Mouse (Mus musculus): ENCODE data around the gene Ints2. TPM values are rescaled to one million over a fixed set of nuclear protein-coding genes. Genes with fewer than 3 reads are reported as not detected.

Gene Ints2
- polyA plus RNA-seq, 1 experiment from 2014 or later: 16.9 TPM

- H3K9ac ChIP-seq (ENCODE audit: low read depth, low read length): no peak overlapping the region
- ATAC-seq (replicated peaks; ENCODE audit: low FRiP score, low read depth) (no peak), DNase-seq (ENCODE audit: low spot score) (no peak)
- H3K4me1 ChIP-seq (replicated peaks; ENCODE audit: insufficient read depth, low read length): no peaks in the 10 kb centered on the region
- H3K4me3 ChIP-seq (replicated peaks; ENCODE audit: low read depth, low read length): no peak overlapping the region
- H3K9me3 ChIP-seq (replicated peaks; ENCODE audit: low read length): no peaks in the 10 kb centered on the region
- H3K27ac ChIP-seq: no peak overlapping the region
- no peaks in the 10 kb centered on the region for H3K27me3 ChIP-seq (ENCODE audit: insufficient read depth, low read length)
- no peak for TF ChIP-seq CTCF (IDR thresholded peaks at IDR 0.05; ENCODE audit: low read depth)
- peaks cover 29% of the 10 kb centered on the region for H3K36me3 ChIP-seq (ENCODE audit: insufficient read depth, low read length)
- WGBS: 92% methylated on average over 2 of the region's 2 CpGs
- no peak overlapping the region for H3K4me2 ChIP-seq (ENCODE audit: low read length)
Observed at GRCm38 (mm10) chr11:86209123-86209522, 48.3 kb downstream of the Ints2 start.

GRCm38 (mm10) chr11:86205876-86206275 is 51.5 kb downstream of the Ints2 start:
- Histone ChIP-seq H3K4me3 (replicated peaks; ENCODE audit: low read depth, low read length) (no peak overlapping the region), H3K9ac (ENCODE audit: low read depth, low read length) (no peak overlapping the region), H3K4me2 (ENCODE audit: low read length) (no peak overlapping the region), H3K36me3 (ENCODE audit: insufficient read depth, low read length) (peaks cover 26% of the 10 kb centered on the region), H3K9me3 (replicated peaks; ENCODE audit: low read length) (no peaks in the 10 kb centered on the region), H3K4me1 (replicated peaks; ENCODE audit: insufficient read depth, low read length) (no peaks in the 10 kb centered on the region), H3K27me3 (ENCODE audit: insufficient read depth, low read length) (no peaks in the 10 kb centered on the region), H3K27ac (no peak overlapping the region)
- no peak for DNase-seq (ENCODE audit: low spot score)
- ATAC-seq (replicated peaks; ENCODE audit: low FRiP score, low read depth): no peak
- no peak for TF ChIP-seq CTCF (IDR thresholded peaks at IDR 0.05; ENCODE audit: low read depth)
- WGBS: 96% methylated on average over 4 of the region's 4 CpGs

- peaks cover 26% of the 10 kb centered on the region for H3K36me3 ChIP-seq (ENCODE audit: insufficient read depth, low read length)
- no peaks in the 10 kb centered on the region for H3K4me1 ChIP-seq (replicated peaks; ENCODE audit: insufficient read depth, low read length)
- H3K9ac ChIP-seq (ENCODE audit: low read depth, low read length): no peak overlapping the region
- 98% methylated on average over 5 of the region's 5 CpGs for WGBS
- no peaks in the 10 kb centered on the region for H3K27me3 ChIP-seq (ENCODE audit: insufficient read depth, low read length)
- H3K27ac ChIP-seq: no peak overlapping the region
- no peak for TF ChIP-seq CTCF (IDR thresholded peaks at IDR 0.05; ENCODE audit: low read depth)
- ATAC-seq (replicated peaks; ENCODE audit: low FRiP score, low read depth): no peak
- H3K4me3 ChIP-seq (replicated peaks; ENCODE audit: low read depth, low read length): no peak overlapping the region
- H3K9me3 ChIP-seq (replicated peaks; ENCODE audit: low read length): no peaks in the 10 kb centered on the region
- H3K4me2 ChIP-seq (ENCODE audit: low read length): no peak overlapping the region
- DNase-seq (ENCODE audit: low spot score): no peak
Observed at GRCm38 (mm10) chr11:86205031-86205430, 52.3 kb downstream of the Ints2 start.

DNA sequence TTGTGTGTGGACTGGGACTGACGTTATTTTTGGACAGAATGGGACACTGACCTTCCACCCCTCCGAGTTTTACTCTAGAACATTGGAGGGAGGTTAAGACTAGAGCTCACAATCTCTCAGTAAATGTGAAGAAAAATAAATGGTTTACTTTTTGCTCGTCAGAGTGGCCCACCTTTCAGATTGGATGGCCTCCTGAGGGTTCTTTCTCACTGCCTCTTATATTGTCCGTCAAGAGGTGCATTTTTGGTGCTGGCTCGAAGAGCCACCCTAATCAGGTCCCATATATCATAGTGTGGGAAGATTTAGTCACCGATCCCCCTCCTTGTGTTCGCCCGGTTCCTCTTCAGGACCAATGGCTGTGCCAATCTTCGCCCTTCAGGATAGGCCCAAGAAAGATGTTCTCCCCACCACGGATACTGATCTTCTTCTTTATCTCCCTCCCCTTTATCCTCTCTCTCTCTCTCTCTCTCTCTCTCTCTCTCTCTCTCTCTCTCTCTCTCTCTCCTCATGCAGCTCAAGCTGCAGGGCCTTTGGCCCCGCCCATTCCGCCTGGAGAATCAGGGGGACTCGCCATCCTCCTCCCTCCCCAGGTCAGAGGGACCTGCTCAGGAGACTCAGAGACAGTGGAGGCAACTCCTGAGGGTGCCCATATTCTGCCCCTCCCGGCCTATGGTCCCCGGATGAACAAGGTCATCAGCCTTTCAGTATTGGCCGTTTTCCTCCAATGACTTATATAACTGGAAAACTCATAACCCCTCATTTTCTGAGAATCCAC is 55.3 kb downstream of the Ints2 start:
- no peak for ATAC-seq (replicated peaks; ENCODE audit: low FRiP score, low read depth)
- no peak for TF ChIP-seq CTCF (IDR thresholded peaks at IDR 0.05; ENCODE audit: low read depth)
- Histone ChIP-seq H3K9me3 (replicated peaks; ENCODE audit: low read length) (no peaks in the 10 kb centered on the region), H3K4me1 (replicated peaks; ENCODE audit: insufficient read depth, low read length) (no peaks in the 10 kb centered on the region), H3K4me2 (ENCODE audit: low read length) (peak overlapping the region; percentile 69), H3K9ac (ENCODE audit: low read depth, low read length) (peak overlapping the region; percentile 90), H3K27ac (peak overlapping the region; percentile 85), H3K27me3 (ENCODE audit: insufficient read depth, low read length) (no peaks in the 10 kb centered on the region), H3K4me3 (replicated peaks; ENCODE audit: low read depth, low read length) (peak overlapping the region; percentile 87), H3K36me3 (ENCODE audit: insufficient read depth, low read length) (peaks cover 18% of the 10 kb centered on the region)
- DNase-seq (ENCODE audit: low spot score): peak; percentile 36
- 36% methylated on average over 16 of the region's 16 CpGs for WGBS

DNA sequence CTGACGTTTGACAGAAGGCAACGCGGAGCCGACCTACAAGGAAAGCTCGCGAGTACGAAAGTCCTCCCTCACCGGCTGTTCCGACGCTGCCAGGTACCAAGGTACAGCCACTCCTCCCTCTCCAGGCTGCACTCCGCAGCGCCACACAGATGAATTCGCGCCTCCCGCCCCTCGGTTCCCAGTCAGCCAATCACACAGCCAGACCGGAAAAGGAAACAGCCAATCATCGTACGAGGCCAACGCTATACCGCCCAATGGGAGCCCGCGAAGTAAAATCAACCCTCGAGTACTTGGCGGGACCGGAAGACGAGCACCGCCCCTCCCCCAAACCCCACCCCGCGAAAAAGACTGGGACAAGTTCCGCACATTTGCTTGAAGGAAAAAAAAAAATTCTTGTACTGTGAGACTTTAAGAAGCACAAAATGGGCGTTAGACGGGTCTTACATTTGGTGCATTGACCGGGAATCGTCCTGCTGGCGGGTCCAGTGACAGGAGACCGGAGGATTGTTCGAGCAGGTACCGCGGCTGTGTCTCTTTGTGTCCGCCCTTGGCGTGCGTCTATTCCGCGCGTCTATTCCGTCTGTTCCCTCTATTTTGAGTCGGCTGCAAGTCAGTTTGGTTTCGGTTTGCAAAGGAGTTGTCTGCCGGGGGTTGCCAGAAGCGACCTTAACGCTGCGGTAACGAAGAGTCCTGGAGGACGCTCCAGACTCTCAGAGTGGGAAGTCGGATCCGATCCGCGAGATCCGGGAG is 56.2 kb downstream of the Ints2 start, which contains the start of gene Brip1:
Gene Brip1, minus strand, starts transcription at position 157 of the 750 bp plus-strand sequence.
- under 1% methylated on average over 60 of the region's 60 CpGs for WGBS
- Histone ChIP-seq H3K4me1 (replicated peaks; ENCODE audit: insufficient read depth, low read length) (no peaks in the 10 kb centered on the region), H3K27ac (peak within 1 kb of the TSS; percentile 85), H3K36me3 (ENCODE audit: insufficient read depth, low read length) (peaks cover 9% of the 10 kb centered on the region; the same call in 1 of the 2 replicates), H3K4me2 (ENCODE audit: low read length) (peak within 1 kb of the TSS; percentile 75), H3K4me3 (replicated peaks; ENCODE audit: low read depth, low read length) (peak within 1 kb of the TSS; percentile 87), H3K9ac (ENCODE audit: low read depth, low read length) (peak within 1 kb of the TSS; percentile 90), H3K9me3 (replicated peaks; ENCODE audit: low read length) (no peaks in the 10 kb centered on the region), H3K27me3 (ENCODE audit: insufficient read depth, low read length) (no peaks in the 10 kb centered on the region)
- peak; percentile 19; the same call in 1 of the 2 replicates for TF ChIP-seq CTCF (IDR thresholded peaks at IDR 0.05; ENCODE audit: low read depth)
- DNase-seq (ENCODE audit: low spot score): peak; percentile 99
- peak; percentile 98 for ATAC-seq (replicated peaks; ENCODE audit: low FRiP score, low read depth)

DNA sequence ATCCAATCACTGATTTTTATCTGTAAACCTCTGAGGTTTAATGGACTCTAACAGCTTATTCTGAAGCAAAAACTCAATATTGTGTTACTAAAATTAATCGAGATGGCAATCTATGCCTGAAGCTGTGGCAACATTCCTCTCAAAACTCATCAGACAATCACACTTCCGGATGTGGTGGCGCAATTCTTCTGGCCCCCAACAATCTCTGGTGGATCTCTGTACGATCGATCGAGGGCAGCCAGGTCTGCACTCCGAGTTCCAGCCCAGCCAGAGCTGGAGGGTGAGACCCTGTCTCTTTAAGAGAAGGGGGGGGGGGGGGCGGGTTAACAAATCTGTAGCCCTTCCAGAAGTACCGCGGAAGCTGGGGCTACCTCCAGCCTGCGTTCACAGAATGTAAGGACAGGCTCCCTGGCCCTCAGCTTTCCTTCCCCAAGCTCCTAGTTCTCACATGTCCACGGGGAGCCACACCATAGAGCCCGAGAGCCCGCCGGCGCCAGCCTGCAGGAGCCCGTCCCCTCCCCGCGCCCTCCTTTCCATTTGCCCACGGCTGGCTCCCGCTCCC is 56.8 kb downstream of the Ints2 start:
- Histone ChIP-seq H3K4me1 (replicated peaks; ENCODE audit: insufficient read depth, low read length) (no peaks in the 10 kb centered on the region), H3K9me3 (replicated peaks; ENCODE audit: low read length) (no peaks in the 10 kb centered on the region), H3K36me3 (ENCODE audit: insufficient read depth, low read length) (peaks cover 7% of the 10 kb centered on the region; the same call in 1 of the 2 replicates), H3K27ac (peak overlapping the region; percentile 80), H3K9ac (ENCODE audit: low read depth, low read length) (peak overlapping the region; percentile 68), H3K4me2 (ENCODE audit: low read length) (peak overlapping the region; percentile 75), H3K27me3 (ENCODE audit: insufficient read depth, low read length) (no peaks in the 10 kb centered on the region), H3K4me3 (replicated peaks; ENCODE audit: low read depth, low read length) (peak overlapping the region; percentile 87)
- under 1% methylated on average over 20 of the region's 21 CpGs for WGBS
- no peak for DNase-seq (ENCODE audit: low spot score)
- ATAC-seq (replicated peaks; ENCODE audit: low FRiP score, low read depth): peak; percentile 66
- no peak for TF ChIP-seq CTCF (IDR thresholded peaks at IDR 0.05; ENCODE audit: low read depth)

All from kidney, postnatal 0 days (tissue).